Mouse (Mus musculus): ENCODE measurements at regions not wholly inside any gene's neighbourhood (a gene's known extent, or its start where the extent isn't known, plus 50 kb on each side); places are given as distances from the start of the nearest gene placed in this dataset.

GRCm38 (mm10) chr2:74424726-74425125 is 154.5 kb downstream of the Lnpk start:
- H3K4me2 ChIP-seq (ENCODE audit: low read depth, low read length), result no peak overlapping the region
- no peak overlapping the region for H3K9ac ChIP-seq (ENCODE audit: low read length)
- H3K36me3 ChIP-seq (ENCODE audit: control insufficient read depth, insufficient read depth), result no peaks in the 10 kb centered on the region
- no peak for ATAC-seq (replicated peaks; ENCODE audit: extremely low read depth, insufficient read depth, low FRiP score)
- H3K4me1 ChIP-seq (ENCODE audit: control insufficient read depth, insufficient read depth, low read length), result no peaks in the 10 kb centered on the region
- H3K27me3 ChIP-seq (ENCODE audit: control insufficient read depth, insufficient read depth, low read length), result no peaks in the 10 kb centered on the region
- no peaks in the 10 kb centered on the region for H3K9me3 ChIP-seq (replicated peaks; ENCODE audit: control insufficient read depth, low read length)
- H3K27ac ChIP-seq (ENCODE audit: low read length), result no peak overlapping the region
- no peak overlapping the region for H3K4me3 ChIP-seq (ENCODE audit: low read length)
- WGBS, result 75% methylated on average over 3 of the region's 3 CpGs

- 85% methylated on average over 4 of the region's 4 CpGs for WGBS
- no peak overlapping the region for H3K9ac ChIP-seq (ENCODE audit: low read length)
- no peak overlapping the region for H3K4me3 ChIP-seq (ENCODE audit: low read length)
- no peak for ATAC-seq (replicated peaks; ENCODE audit: extremely low read depth, insufficient read depth, low FRiP score)
- no peaks in the 10 kb centered on the region for H3K27me3 ChIP-seq (ENCODE audit: control insufficient read depth, insufficient read depth, low read length)
- no peaks in the 10 kb centered on the region for H3K4me1 ChIP-seq (ENCODE audit: control insufficient read depth, insufficient read depth, low read length)
- no peaks in the 10 kb centered on the region for H3K36me3 ChIP-seq (ENCODE audit: control insufficient read depth, insufficient read depth)
- no peaks in the 10 kb centered on the region for H3K9me3 ChIP-seq (replicated peaks; ENCODE audit: control insufficient read depth, low read length)
- no peak overlapping the region for H3K4me2 ChIP-seq (ENCODE audit: low read depth, low read length)
- H3K27ac ChIP-seq (ENCODE audit: low read length), result no peak overlapping the region
Measured at GRCm38 (mm10) chr2:74416097-74416496, 163.1 kb downstream of the Lnpk start.

GRCm38 (mm10) chr2:74414721-74415120 is 164.5 kb downstream of the Lnpk start:
- H3K4me3 ChIP-seq (ENCODE audit: low read length), result no peak overlapping the region
- no peaks in the 10 kb centered on the region for H3K27me3 ChIP-seq (ENCODE audit: control insufficient read depth, insufficient read depth, low read length)
- H3K36me3 ChIP-seq (ENCODE audit: control insufficient read depth, insufficient read depth), result no peaks in the 10 kb centered on the region
- no peak for ATAC-seq (replicated peaks; ENCODE audit: extremely low read depth, insufficient read depth, low FRiP score)
- H3K27ac ChIP-seq (ENCODE audit: low read length), result no peak overlapping the region
- 0 out of 2 replicates have a peak, but pooled peaks cover 3% of the 10 kb centered on the region for H3K4me1 ChIP-seq (ENCODE audit: control insufficient read depth, insufficient read depth, low read length)
- no peak overlapping the region for H3K9ac ChIP-seq (ENCODE audit: low read length)
- H3K9me3 ChIP-seq (replicated peaks; ENCODE audit: control insufficient read depth, low read length), result no peaks in the 10 kb centered on the region
- 94% methylated on average over 13 of the region's 13 CpGs for WGBS
- no peak overlapping the region for H3K4me2 ChIP-seq (ENCODE audit: low read depth, low read length)

- 0 out of 2 replicates have a peak, but pooled peaks cover 4% of the 10 kb centered on the region for H3K4me1 ChIP-seq (ENCODE audit: control insufficient read depth, insufficient read depth, low read length)
- H3K27ac ChIP-seq (ENCODE audit: low read length), result no peak overlapping the region
- no peaks in the 10 kb centered on the region; the same call in 1 of the 2 replicates for H3K27me3 ChIP-seq (ENCODE audit: control insufficient read depth, insufficient read depth, low read length)
- no peaks in the 10 kb centered on the region for H3K36me3 ChIP-seq (ENCODE audit: control insufficient read depth, insufficient read depth)
- WGBS, result 65% methylated on average over 4 of the region's 4 CpGs
- H3K9ac ChIP-seq (ENCODE audit: low read length), result no peak overlapping the region
- H3K4me3 ChIP-seq (ENCODE audit: low read length), result no peak overlapping the region
- H3K9me3 ChIP-seq (replicated peaks; ENCODE audit: control insufficient read depth, low read length), result no peaks in the 10 kb centered on the region
- no peak for ATAC-seq (replicated peaks; ENCODE audit: extremely low read depth, insufficient read depth, low FRiP score)
- H3K4me2 ChIP-seq (ENCODE audit: low read depth, low read length), result no peak overlapping the region
Measured at GRCm38 (mm10) chr2:74409856-74410404, 169.3 kb downstream of the Lnpk start.

- H3K9me3 ChIP-seq (replicated peaks; ENCODE audit: control insufficient read depth, low read length), result no peaks in the 10 kb centered on the region
- no peak overlapping the region for H3K9ac ChIP-seq (ENCODE audit: low read length)
- ATAC-seq (replicated peaks; ENCODE audit: extremely low read depth, insufficient read depth, low FRiP score), result no peak
- 68% methylated on average over 3 of the region's 3 CpGs for WGBS
- H3K27me3 ChIP-seq (ENCODE audit: control insufficient read depth, insufficient read depth, low read length), result no peaks in the 10 kb centered on the region; the same call in 1 of the 2 replicates
- no peak overlapping the region for H3K4me2 ChIP-seq (ENCODE audit: low read depth, low read length)
- no peaks in the 10 kb centered on the region for H3K36me3 ChIP-seq (ENCODE audit: control insufficient read depth, insufficient read depth)
- no peaks in the 10 kb centered on the region for H3K4me1 ChIP-seq (ENCODE audit: control insufficient read depth, insufficient read depth, low read length)
- no peak overlapping the region for H3K27ac ChIP-seq (ENCODE audit: low read length)
- H3K4me3 ChIP-seq (ENCODE audit: low read length), result no peak overlapping the region
Measured at GRCm38 (mm10) chr2:74404493-74404892, 174.7 kb downstream of the Lnpk start.

GRCm38 (mm10) chr2:74391064-74391463 is 188.2 kb downstream of the Lnpk start:
- no peak overlapping the region for H3K9ac ChIP-seq (ENCODE audit: low read length)
- H3K4me2 ChIP-seq (ENCODE audit: low read depth, low read length), result no peak overlapping the region
- H3K9me3 ChIP-seq (replicated peaks; ENCODE audit: control insufficient read depth, low read length), result no peaks in the 10 kb centered on the region
- no peaks in the 10 kb centered on the region for H3K27me3 ChIP-seq (ENCODE audit: control insufficient read depth, insufficient read depth, low read length)
- no peaks in the 10 kb centered on the region for H3K36me3 ChIP-seq (ENCODE audit: control insufficient read depth, insufficient read depth)
- no peaks in the 10 kb centered on the region for H3K4me1 ChIP-seq (ENCODE audit: control insufficient read depth, insufficient read depth, low read length)
- 85% methylated on average over 4 of the region's 4 CpGs for WGBS
- ATAC-seq (replicated peaks; ENCODE audit: extremely low read depth, insufficient read depth, low FRiP score), result no peak
- H3K4me3 ChIP-seq (ENCODE audit: low read length), result no peak overlapping the region
- H3K27ac ChIP-seq (ENCODE audit: low read length), result no peak overlapping the region

- no peaks in the 10 kb centered on the region for H3K36me3 ChIP-seq (ENCODE audit: control insufficient read depth, insufficient read depth)
- 87% methylated on average over 5 of the region's 5 CpGs for WGBS
- no peak overlapping the region for H3K9ac ChIP-seq (ENCODE audit: low read length)
- no peak overlapping the region for H3K4me3 ChIP-seq (ENCODE audit: low read length)
- no peaks in the 10 kb centered on the region for H3K4me1 ChIP-seq (ENCODE audit: control insufficient read depth, insufficient read depth, low read length)
- H3K27ac ChIP-seq (ENCODE audit: low read length), result no peak overlapping the region
- no peak overlapping the region for H3K4me2 ChIP-seq (ENCODE audit: low read depth, low read length)
- ATAC-seq (replicated peaks; ENCODE audit: extremely low read depth, insufficient read depth, low FRiP score), result no peak
- H3K27me3 ChIP-seq (ENCODE audit: control insufficient read depth, insufficient read depth, low read length), result no peaks in the 10 kb centered on the region
- no peaks in the 10 kb centered on the region for H3K9me3 ChIP-seq (replicated peaks; ENCODE audit: control insufficient read depth, low read length)
Measured at GRCm38 (mm10) chr2:74388078-74388477, 191.2 kb downstream of the Lnpk start.

GRCm38 (mm10) chr2:74384918-74385317 is 194.3 kb downstream of the Lnpk start:
- no peaks in the 10 kb centered on the region for H3K27me3 ChIP-seq (ENCODE audit: control insufficient read depth, insufficient read depth, low read length)
- 77% methylated on average over 1 of the region's 1 CpGs for WGBS
- no peak overlapping the region for H3K9ac ChIP-seq (ENCODE audit: low read length)
- no peaks in the 10 kb centered on the region for H3K4me1 ChIP-seq (ENCODE audit: control insufficient read depth, insufficient read depth, low read length)
- H3K4me2 ChIP-seq (ENCODE audit: low read depth, low read length), result no peak overlapping the region
- no peak overlapping the region for H3K4me3 ChIP-seq (ENCODE audit: low read length)
- H3K9me3 ChIP-seq (replicated peaks; ENCODE audit: control insufficient read depth, low read length), result no peaks in the 10 kb centered on the region
- no peak overlapping the region for H3K27ac ChIP-seq (ENCODE audit: low read length)
- ATAC-seq (replicated peaks; ENCODE audit: extremely low read depth, insufficient read depth, low FRiP score), result no peak
- no peaks in the 10 kb centered on the region for H3K36me3 ChIP-seq (ENCODE audit: control insufficient read depth, insufficient read depth)

- Histone ChIP-seq H3K27me3 (ENCODE audit: control insufficient read depth, insufficient read depth, low read length) (no peaks in the 10 kb centered on the region), H3K4me2 (ENCODE audit: low read depth, low read length) (no peak overlapping the region), H3K9ac (ENCODE audit: low read length) (no peak overlapping the region), H3K4me3 (ENCODE audit: low read length) (no peak overlapping the region), H3K9me3 (replicated peaks; ENCODE audit: control insufficient read depth, low read length) (no peaks in the 10 kb centered on the region), H3K36me3 (ENCODE audit: control insufficient read depth, insufficient read depth) (no peaks in the 10 kb centered on the region), H3K27ac (ENCODE audit: low read length) (no peak overlapping the region), H3K4me1 (ENCODE audit: control insufficient read depth, insufficient read depth, low read length) (no peaks in the 10 kb centered on the region)
- 68% methylated on average over 7 of the region's 7 CpGs for WGBS
- no peak for ATAC-seq (replicated peaks; ENCODE audit: extremely low read depth, insufficient read depth, low FRiP score)
Measured at GRCm38 (mm10) chr2:74380574-74381287, 198.5 kb downstream of the Lnpk start.
